27 mouse cellular contexts compared by ENCODE assay signal in the genomic region with DNA sequence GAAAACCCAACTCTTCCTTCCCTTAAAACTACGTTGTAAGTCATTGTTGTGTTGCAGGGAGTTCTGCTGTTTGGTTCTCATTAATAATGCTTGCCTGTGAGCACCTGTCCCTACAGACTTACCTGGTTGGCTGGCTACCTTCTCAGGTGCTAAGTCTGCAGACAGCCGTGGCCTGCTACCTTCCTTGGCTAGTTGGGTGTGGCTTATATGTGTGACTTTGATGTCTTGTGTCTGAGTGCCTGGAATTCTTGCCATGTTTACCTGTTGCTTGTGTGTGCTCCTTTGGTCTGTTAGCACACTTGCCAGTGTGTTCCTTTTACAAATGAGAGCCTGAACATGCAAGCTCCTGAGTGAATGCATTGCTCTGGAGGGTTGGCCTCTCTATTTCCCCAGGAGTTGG. TPM values are rescaled to one million over a fixed set of nuclear protein-coding genes. Genes with fewer than 3 reads are reported as not detected.
A peak's percentile ranks its signal among the peaks of the same experiment; 100 is the strongest.
DNase-seq lines count a peak whose midpoint lies in the region; TF ChIP-seq lines count a peak whose summit lies in the region.
"Had no signal": no experiment of that assay in that cellular context is flagged by ENCODE, and none has a peak within 500 bp of the region (broad histone marks: within the 10 kb centered on the region; RNA-seq: fewer than 3 reads in every experiment).

No protein-coding gene starts in this region.

- H3ac ChIP-seq in myocyte (ENCODE audit: control insufficient read depth, insufficient read length): no peak overlapping the region

- intact Hi-C loops in heart, postnatal 25 days (cut with DNase I): no loop called here

- H3K79me2 ChIP-seq in myocyte (ENCODE audit: control insufficient read depth, insufficient read depth): peaks cover 73% of the 10 kb centered on the region

- no peaks in the 10 kb centered on the region for H3K27me3 ChIP-seq in heart, embryonic 10.5 days (ENCODE audit: insufficient read depth, poor library complexity, severe bottlenecking)
- no peaks in the 10 kb centered on the region for H3K27me3 ChIP-seq in myocyte (ENCODE audit: control insufficient read depth, insufficient read depth, insufficient read length)
- H3K27me3 ChIP-seq: embryonic facial prominence, embryonic 12.5 days; embryonic facial prominence, embryonic 15.5 days; heart, embryonic 13.5 days; hindbrain, embryonic 12.5 days; hindbrain, embryonic 15.5 days; Patski had no signal

- H3K4me2 ChIP-seq in myocyte (ENCODE audit: low read depth): no peak overlapping the region
- H3K4me2 ChIP-seq: embryonic facial prominence, embryonic 12.5 days; embryonic facial prominence, embryonic 15.5 days; heart, embryonic 13.5 days; hindbrain, embryonic 12.5 days; hindbrain, embryonic 15.5 days had no signal

- H3K4me3 ChIP-seq in heart, embryonic 10.5 days: no peak overlapping the region
- H3K4me3 ChIP-seq in myocyte: no peak overlapping the region
- H3K4me3 ChIP-seq: embryonic facial prominence, embryonic 12.5 days; embryonic facial prominence, embryonic 15.5 days; heart, embryonic 13.5 days; hindbrain, embryonic 12.5 days; hindbrain, embryonic 15.5 days had no signal

- H3K9me3 ChIP-seq in heart, embryonic 10.5 days: no peaks in the 10 kb centered on the region
- H3K9me3 ChIP-seq: embryonic facial prominence, embryonic 12.5 days; embryonic facial prominence, embryonic 15.5 days; G1E; heart, embryonic 13.5 days; hindbrain, embryonic 12.5 days; hindbrain, embryonic 15.5 days had no signal

- H3K36me3 ChIP-seq in heart, embryonic 10.5 days: peaks cover 95% of the 10 kb centered on the region
- peaks cover 74% of the 10 kb centered on the region for H3K36me3 ChIP-seq in myocyte (ENCODE audit: control insufficient read depth, insufficient read depth)

- no peaks in the 10 kb centered on the region for H3K4me1 ChIP-seq in heart, embryonic 10.5 days
- H3K4me1 ChIP-seq: embryonic facial prominence, embryonic 12.5 days; embryonic facial prominence, embryonic 15.5 days; heart, embryonic 13.5 days; hindbrain, embryonic 12.5 days; hindbrain, embryonic 15.5 days had no signal

- WGBS in heart, embryonic 10.5 days: 87% methylated on average over 2 of the region's 2 CpGs

- DNase-seq in heart, embryonic 10.5 days (ENCODE audit: low spot score): peak; percentile 50
- DNase-seq in heart, postnatal 25 days (ENCODE audit: low spot score): no peak
- DNase-seq in ES-CJ7 (ENCODE audit: low read depth, low spot score): peak; percentile 24
- peak; percentile 44 for DNase-seq in R1 (ENCODE audit: low read depth, low spot score)
- no peak for DNase-seq in left cerebral cortex, adult 9 months (ENCODE audit: low spot score in 2 of 2)
- no peak for DNase-seq in right cerebral cortex, postnatal 14 days
- DNase-seq: adrenal gland, adult 2 months; adrenal gland, postnatal 14 days; cerebellum, adult 11 months; cerebellum, adult 2 months; cerebellum, adult 9-11 months; cerebellum, postnatal 25 days; forebrain, postnatal 0 days; gastrocnemius, postnatal 25 days; heart, postnatal 14 days had no signal

- no peak overlapping the region for H3K27ac ChIP-seq in heart, embryonic 10.5 days
- H3K27ac ChIP-seq: embryonic facial prominence, embryonic 12.5 days; embryonic facial prominence, embryonic 15.5 days; heart, embryonic 13.5 days; hindbrain, embryonic 12.5 days; hindbrain, embryonic 15.5 days had no signal

- no peak for TF ChIP-seq POLR2A in myocyte (IDR thresholded peaks at IDR 0.05; ENCODE audit: insufficient read length, low read depth)

TF ChIP-seq in myocyte, 11 proteins besides CTCF, POLR2A, EP300 and RAD21:
- TF ChIP-seq MAX (IDR thresholded peaks at IDR 0.05; ENCODE audit: low read depth) (no peak), POLR2AphosphoS2 (IDR thresholded peaks at IDR 0.05; ENCODE audit: insufficient read length, low read depth) (peak; percentile 53), SRF (IDR thresholded peaks at IDR 0.05; ENCODE audit: control insufficient read depth, insufficient read length, low read depth) (no peak), MYOD1 (IDR thresholded peaks at IDR 0.05; ENCODE audit: control insufficient read depth in 1 of 3, insufficient read length in 2 of 3, low read depth in 2 of 3) (no peak)
TF ChIP-seq in myocyte: peak in this region for 1.

RNA-seq across cellular contexts. Expression of a gene that starts 30.0 kb away (rescaled TPM):
- 870 and 941 TPM in 2 replicates for polyA plus RNA-seq in heart, embryonic 10.5 days (2016; fragmentation: Nextera tagmentation; extraction: Ambion mirVana)
- 100 to 1,000 TPM; 555 to 568 TPM for total RNA-seq in heart, postnatal 25 days (2021)
- polyA plus RNA-seq in myocyte (2012; fragmentation: generic; extraction: Trizol): 612 TPM

RNA-seq across cellular contexts. Expression of a gene that starts 33.1 kb away (rescaled TPM):
- 0.04 and 0.18 TPM in 2 replicates for polyA plus RNA-seq in heart, embryonic 10.5 days (2016; fragmentation: Nextera tagmentation; extraction: Ambion mirVana)
- under 1 TPM; 0.14 to 0.42 TPM for total RNA-seq in heart, postnatal 25 days (2021)
- 0.10 TPM for polyA plus RNA-seq in myocyte (2012; fragmentation: generic; extraction: Trizol)
- total RNA-seq: common myeloid progenitor, adult 5-6 weeks; G1E; granulocyte monocyte progenitor cell, adult 5-6 weeks; hematopoietic stem cell, adult 5-6 weeks had no signal
- polyA plus RNA-seq: G1E; inflammation-experienced regulatory T-cells, adult 6 months had no signal

Comparison
In these comparisons a context has a peak if more than half of its experiments do, and no peak if none do; other contexts are left out.
1. DNase-seq: peak in heart, embryonic 10.5 days (single experiment), ES-CJ7 (single experiment) and R1 (single experiment); none in heart, postnatal 25 days (single experiment), left cerebral cortex, adult 9 months (0 of 2) and right cerebral cortex, postnatal 14 days (single experiment).